Mouse (Mus musculus) neural tube, embryonic 13.5 days (tissue): Measurements from ENCODE around the gene Sf3b1. TPM values are rescaled to one million over a fixed set of nuclear protein-coding genes. Genes with fewer than 3 reads are reported as not detected.
"Not testable (repeated sequence)": the region's sequence is repeated elsewhere in the genome, so short reads cannot be mapped to it uniquely, and the experiment has no call there.

Experiments
- ATAC-seq: fragments of 200-750 bp; cut with Nextera tagmentation; 2 replicates; pipeline ENCODE4 v1.8.0; 2017; ENCODE audit warnings: low read depth, mild to moderate bottlenecking, moderate TSS enrichment, moderate library complexity
- H3K27ac ChIP-seq: fragments of 300-500 bp; sonication (generic); replicated peaks from 2 replicates; pipeline ENCODE4 v1.5.1; 2015; ENCODE audit warnings: moderate library complexity, mild to moderate bottlenecking, inconsistent platforms
- H3K27me3 ChIP-seq: fragments of 300-500 bp; sonication (generic); 2 replicates; pipeline ENCODE4 v1.6.1; 2015; ENCODE audit warnings: mild to moderate bottlenecking, inconsistent platforms
- H3K36me3 ChIP-seq: fragments of 300-500 bp; sonication (generic); 2 replicates; pipeline ENCODE4 v1.6.1; 2015; ENCODE audit warnings: mild to moderate bottlenecking, inconsistent platforms
- H3K4me1 ChIP-seq: fragments of 300-500 bp; sonication (generic); replicated peaks from 2 replicates; pipeline ENCODE4 v1.6.1; 2015; ENCODE audit warnings: inconsistent platforms
- H3K4me2 ChIP-seq: fragments of 300-500 bp; sonication (generic); 2 replicates; pipeline ENCODE4 v1.6.1; 2015; ENCODE audit warnings: inconsistent platforms, mild to moderate bottlenecking, moderate library complexity
- H3K4me3 ChIP-seq: fragments of 300-500 bp; sonication (generic); 2 replicates; pipeline ENCODE4 v1.5.1; 2015; ENCODE audit warnings: mild to moderate bottlenecking, inconsistent platforms
- H3K9ac ChIP-seq: fragments of 300-500 bp; sonication (generic); 2 replicates; pipeline ENCODE4 v1.6.1; 2015; ENCODE audit warnings: moderate library complexity, mild to moderate bottlenecking, inconsistent platforms
- H3K9me3 ChIP-seq: fragments of 300-500 bp; sonication (generic); 2 replicates; pipeline ENCODE4 v1.6.1; 2016; ENCODE audit warnings: inconsistent platforms
- WGBS: fragments of 180-500 bp; shearing (Covaris S2); methylation state at CpG from one replicate; pipeline ENCODE4 v1.1.7; 2015; 5-methylcytosine and 5-hydroxymethylcytosine counted together
- polyA plus RNA-seq: library from polyadenylated mRNA; unstranded; fragments of >200 nt; fragmentation: Nextera tagmentation; extraction: Ambion mirVana; gene quantifications from 2 replicates; pipeline ENCODE4 v1.2.1, GENCODE M21; 2015

Sf3b1 gene
- polyA plus RNA-seq, result 301 and 356 TPM in 2 replicates

DNA sequence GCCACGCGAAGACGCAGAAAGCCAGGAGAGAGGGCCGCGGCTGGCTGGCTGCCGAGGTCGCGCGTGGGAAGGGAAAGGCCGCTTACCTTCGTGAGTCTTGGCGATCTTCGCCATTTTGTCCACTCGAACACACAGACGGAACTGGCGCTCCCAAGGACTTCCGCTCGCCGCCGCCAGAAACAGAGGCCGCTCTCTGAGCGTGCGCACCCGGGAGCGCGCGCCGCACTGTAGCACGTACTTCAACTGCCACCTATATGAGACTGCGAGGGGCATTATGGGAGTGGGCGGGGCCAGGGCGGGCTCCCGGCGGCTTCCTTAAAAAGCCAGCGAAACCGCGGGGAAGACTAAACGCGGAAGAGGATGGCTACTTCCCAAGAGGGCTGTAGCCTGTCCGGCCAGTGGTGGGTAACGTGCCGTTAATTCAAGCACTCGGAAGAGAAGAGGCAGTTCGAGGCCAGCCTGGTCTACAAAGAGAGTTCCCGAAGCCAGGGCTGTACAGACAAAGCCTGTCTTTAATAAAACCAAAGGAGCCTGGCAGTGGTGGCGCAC, at the start of gene Sf3b1:
Gene Sf3b1 (minus strand): TSS at position 229 of the 549 bp plus-strand sequence.
- H3K36me3 ChIP-seq, result no peaks in the 10 kb centered on the region
- H3K4me2 ChIP-seq, result peak within 1 kb of the TSS; percentile 95
- H3K4me3 ChIP-seq, result peak within 1 kb of the TSS; percentile 98
- H3K9me3 ChIP-seq, result no peaks in the 10 kb centered on the region
- H3K27ac ChIP-seq, result peak within 1 kb of the TSS; percentile 95
- no peaks in the 10 kb centered on the region for H3K27me3 ChIP-seq
- ATAC-seq, result peak; percentile 99
- 2% methylated on average over 46 of the region's 46 CpGs for WGBS
- peak within 1 kb of the TSS; percentile 97 for H3K9ac ChIP-seq
- H3K4me1 ChIP-seq, result peaks cover 27% of the 10 kb centered on the region

DNA sequence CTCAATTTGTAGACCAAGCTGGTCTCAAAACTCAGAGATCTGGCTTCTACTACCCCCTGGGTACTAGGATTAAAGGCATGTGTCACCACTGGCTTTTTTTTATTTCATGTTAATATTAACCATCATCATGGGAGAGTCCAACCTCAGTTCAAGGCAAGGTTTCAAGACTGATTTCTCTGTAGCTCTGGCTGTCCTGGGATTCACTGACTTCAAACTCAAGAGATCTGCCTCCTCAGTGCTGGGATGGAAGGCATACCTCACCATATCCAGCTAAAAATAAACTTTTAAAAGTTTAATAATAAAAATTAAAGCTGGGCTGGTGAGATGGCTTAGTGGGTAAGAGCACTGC, 49.1 kb upstream of the Sf3b1 start:
- Histone ChIP-seq H3K4me1 (no peaks in the 10 kb centered on the region), H3K4me2 (no peak overlapping the region), H3K27me3 (no peaks in the 10 kb centered on the region), H3K27ac (no peak overlapping the region), H3K36me3 (peaks cover 65% of the 10 kb centered on the region), H3K4me3 (no peak overlapping the region), H3K9ac (no peak overlapping the region), H3K9me3 (no peaks in the 10 kb centered on the region)
- ATAC-seq, result no peak

DNA sequence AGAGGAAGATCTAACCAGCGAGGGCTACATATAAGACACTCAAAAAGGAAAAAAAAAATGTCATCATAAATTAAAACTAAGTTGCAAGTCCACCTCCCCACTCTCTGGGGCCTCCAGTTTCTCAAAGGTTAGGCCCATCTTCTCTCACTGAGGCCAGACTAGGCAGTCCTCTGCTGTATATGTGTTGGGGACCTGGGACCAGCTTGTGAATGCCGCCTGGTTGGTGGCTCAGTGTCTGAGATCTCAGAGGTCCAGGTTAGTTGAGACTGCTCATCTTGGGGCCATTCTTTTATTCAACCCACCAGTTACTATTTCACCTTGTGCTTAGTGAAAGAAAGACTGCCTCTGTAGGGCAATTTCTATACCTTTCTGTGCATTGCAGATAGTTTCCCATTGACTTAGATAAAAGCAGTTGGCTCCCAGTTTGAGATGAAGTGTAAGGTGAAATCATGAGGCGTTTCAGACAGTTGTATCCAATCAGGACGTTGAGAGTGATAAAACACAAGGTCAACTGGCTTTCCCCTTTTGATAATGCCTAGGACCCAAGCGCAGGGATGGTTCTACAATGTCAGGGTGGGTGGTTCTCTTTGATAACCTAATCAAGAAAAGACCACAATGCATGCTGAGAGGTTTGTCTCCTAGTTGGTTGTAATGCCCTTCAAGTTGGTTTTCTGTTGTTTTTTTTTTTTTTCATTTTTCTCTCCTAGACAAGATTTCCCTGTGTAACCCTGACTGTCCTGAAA, 48.5 kb upstream of the Sf3b1 start:
- Histone ChIP-seq H3K27me3 (no peaks in the 10 kb centered on the region), H3K4me3 (no peak overlapping the region), H3K4me1 (no peaks in the 10 kb centered on the region), H3K9me3 (no peaks in the 10 kb centered on the region), H3K36me3 (peaks cover 65% of the 10 kb centered on the region), H3K27ac (no peak overlapping the region), H3K9ac (no peak overlapping the region), H3K4me2 (no peak overlapping the region)
- WGBS, result 73% methylated on average over 5 of the region's 5 CpGs
- ATAC-seq, result no peak

DNA sequence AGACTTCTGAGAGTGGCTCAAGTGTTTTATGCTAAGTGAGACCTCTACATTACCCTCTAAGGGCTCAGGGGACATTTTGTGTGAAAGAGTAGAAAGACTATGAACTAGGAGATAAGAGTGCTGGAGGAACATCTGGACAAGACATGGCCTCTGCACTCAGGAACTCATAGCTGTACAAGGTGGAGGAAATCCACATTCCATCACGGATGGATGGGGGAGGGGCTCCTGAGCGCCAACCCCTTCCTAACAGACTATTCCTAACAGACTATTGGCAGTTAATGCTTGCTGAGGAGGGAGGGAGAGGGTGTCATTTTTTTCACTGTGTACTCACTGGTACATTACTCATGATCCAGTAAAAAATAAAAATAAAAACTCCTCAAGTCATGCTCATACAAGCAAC, 47.5 kb upstream of the Sf3b1 start:
- no peak overlapping the region for H3K4me2 ChIP-seq
- H3K9me3 ChIP-seq, result no peaks in the 10 kb centered on the region
- no peak for ATAC-seq
- no peaks in the 10 kb centered on the region for H3K27me3 ChIP-seq
- no peaks in the 10 kb centered on the region for H3K4me1 ChIP-seq
- peaks cover 60% of the 10 kb centered on the region for H3K36me3 ChIP-seq
- 70% methylated on average over 2 of the region's 2 CpGs for WGBS
- no peak overlapping the region for H3K9ac ChIP-seq
- H3K27ac ChIP-seq, result no peak overlapping the region
- no peak overlapping the region for H3K4me3 ChIP-seq

GRCm38 (mm10) chr1:55072328-55072727, 45.0 kb upstream of the Sf3b1 start:
- ATAC-seq, result not testable (repeated sequence)

DNA sequence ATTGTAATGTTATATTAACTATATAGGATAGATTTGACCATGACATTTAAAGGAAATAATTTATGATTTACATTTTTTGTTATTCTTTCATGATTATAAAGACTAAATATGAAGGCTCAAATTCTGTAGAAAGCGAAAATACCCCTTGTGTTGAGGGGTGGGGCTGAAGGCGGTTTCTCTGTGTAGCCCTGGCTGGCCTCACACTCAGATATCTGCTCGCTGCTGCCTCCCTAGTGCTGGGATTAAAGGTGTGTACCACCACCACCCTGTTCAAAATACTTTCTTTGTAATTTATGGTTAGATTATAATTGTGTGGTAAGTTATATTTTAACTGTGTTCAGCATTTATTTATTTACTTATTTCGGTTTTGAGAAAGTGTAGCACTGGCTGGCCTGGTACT, 34.5 kb upstream of the Sf3b1 start:
- no peak overlapping the region for H3K27ac ChIP-seq
- no peaks in the 10 kb centered on the region for H3K4me1 ChIP-seq
- peaks cover 44% of the 10 kb centered on the region for H3K36me3 ChIP-seq
- 94% methylated on average over 4 of the region's 4 CpGs for WGBS
- H3K4me3 ChIP-seq, result no peak overlapping the region
- H3K9ac ChIP-seq, result no peak overlapping the region
- H3K9me3 ChIP-seq, result no peaks in the 10 kb centered on the region
- no peak overlapping the region for H3K4me2 ChIP-seq
- no peak for ATAC-seq
- no peaks in the 10 kb centered on the region for H3K27me3 ChIP-seq

More at GRCm38 (mm10) chr1:55072328-55072727, 45.0 kb upstream of the Sf3b1 start:
- not testable (repeated sequence) for H3K4me2 ChIP-seq, H3K27me3 ChIP-seq, H3K9me3 ChIP-seq, H3K4me3 ChIP-seq, H3K9ac ChIP-seq, H3K4me1 ChIP-seq, H3K27ac ChIP-seq
- peaks cover 61% of the 10 kb centered on the region for H3K36me3 ChIP-seq

- ATAC-seq, result no peak
- Histone ChIP-seq H3K27ac (no peak overlapping the region), H3K9ac (no peak overlapping the region), H3K27me3 (no peaks in the 10 kb centered on the region), H3K9me3 (no peaks in the 10 kb centered on the region), H3K4me2 (no peak overlapping the region), H3K4me1 (no peaks in the 10 kb centered on the region), H3K36me3 (peaks cover 38% of the 10 kb centered on the region), H3K4me3 (no peak overlapping the region)
- WGBS, result 91% methylated on average over 5 of the region's 5 CpGs
Observed at GRCm38 (mm10) chr1:55061099-55061498, 33.8 kb upstream of the Sf3b1 start.

- H3K4me2 ChIP-seq, H3K4me3 ChIP-seq, H3K27ac ChIP-seq, ATAC-seq, H3K9ac ChIP-seq, H3K27me3 ChIP-seq, H3K9me3 ChIP-seq: not testable (repeated sequence)
- 75% methylated on average over 3 of the region's 3 CpGs for WGBS
- peaks cover 13% of the 10 kb centered on the region for H3K4me1 ChIP-seq
- peaks cover 16% of the 10 kb centered on the region for H3K36me3 ChIP-seq
Observed at GRCm38 (mm10) chr1:55058383-55058782, 31.1 kb upstream of the Sf3b1 start.

GRCm38 (mm10) chr1:55055322-55056115, 28.2 kb upstream of the Sf3b1 start:
- WGBS, result 87% methylated on average over 5 of the region's 5 CpGs
- Histone ChIP-seq H3K27ac (no peak overlapping the region), H3K4me2 (no peak overlapping the region), H3K4me1 (peaks cover 23% of the 10 kb centered on the region), H3K36me3 (peaks cover 4% of the 10 kb centered on the region; the same call in 1 of the 2 replicates), H3K9ac (no peak overlapping the region), H3K4me3 (no peak overlapping the region), H3K9me3 (no peaks in the 10 kb centered on the region), H3K27me3 (0 out of 2 replicates have a peak, but pooled peaks cover 3% of the 10 kb centered on the region)
- ATAC-seq, result no peak

GRCm38 (mm10) chr1:55053596-55053995, 26.3 kb upstream of the Sf3b1 start:
- 0 out of 2 replicates have a peak, but pooled peaks cover 5% of the 10 kb centered on the region for H3K9me3 ChIP-seq
- no peak for ATAC-seq
- H3K4me3 ChIP-seq, result peak overlapping the region; percentile 82
- H3K36me3 ChIP-seq, result peaks cover 4% of the 10 kb centered on the region; the same call in 1 of the 2 replicates
- no peak overlapping the region for H3K27ac ChIP-seq
- H3K4me2 ChIP-seq, result peak overlapping the region; percentile 68
- peak overlapping the region; percentile 81 for H3K9ac ChIP-seq
- H3K4me1 ChIP-seq, result peaks cover 23% of the 10 kb centered on the region
- WGBS, result 79% methylated on average over 4 of the region's 4 CpGs
- peaks cover 6% of the 10 kb centered on the region; the same call in 1 of the 2 replicates for H3K27me3 ChIP-seq

GRCm38 (mm10) chr1:55053005-55053404, 25.7 kb upstream of the Sf3b1 start:
- 0 out of 2 replicates have a peak, but pooled peaks cover 5% of the 10 kb centered on the region for H3K9me3 ChIP-seq
- peak overlapping the region; percentile 83 for H3K27ac ChIP-seq
- peak overlapping the region; percentile 81 for H3K9ac ChIP-seq
- under 1% methylated on average over 42 of the region's 42 CpGs for WGBS
- peaks cover 6% of the 10 kb centered on the region; the same call in 1 of the 2 replicates for H3K27me3 ChIP-seq
- peak; percentile 60 for ATAC-seq
- peaks cover 4% of the 10 kb centered on the region; the same call in 1 of the 2 replicates for H3K36me3 ChIP-seq
- peak overlapping the region; percentile 82 for H3K4me3 ChIP-seq
- H3K4me2 ChIP-seq, result peak overlapping the region; percentile 68
- peaks cover 23% of the 10 kb centered on the region for H3K4me1 ChIP-seq
